Mouse (Mus musculus): ENCODE results near the gene Ifrd1.
"Not testable (repeated sequence)": the region's sequence is repeated elsewhere in the genome, so short reads cannot be mapped to it uniquely, and the experiment has no call there.

Ifrd1 gene

DNA sequence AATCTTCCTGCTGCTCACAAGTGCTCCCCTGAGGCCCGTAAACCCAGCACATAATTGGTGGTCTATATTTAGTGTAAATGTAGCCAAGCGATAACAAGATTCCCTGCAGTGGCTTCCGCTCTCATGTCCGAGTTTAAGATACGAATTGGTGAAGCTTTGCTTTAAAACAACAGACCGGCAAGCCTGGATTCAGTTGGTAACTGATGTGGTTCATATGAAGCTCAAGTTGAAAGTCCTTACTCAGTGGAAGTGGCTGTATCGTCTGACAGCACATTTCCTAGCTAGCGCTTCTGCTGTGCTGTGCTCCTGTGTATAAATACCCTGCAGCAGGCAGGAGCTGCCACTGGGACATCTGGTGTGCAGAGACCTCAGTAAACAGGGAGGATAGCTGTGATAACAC lies 49.0 kb downstream of the Ifrd1 start, which contains the start of gene Lsmem1:
Lsmem1 (minus strand) TSS at position 189 of the 400 bp plus-strand sequence.
- no peak for DNase-seq (ENCODE audit: low read depth)

DNA sequence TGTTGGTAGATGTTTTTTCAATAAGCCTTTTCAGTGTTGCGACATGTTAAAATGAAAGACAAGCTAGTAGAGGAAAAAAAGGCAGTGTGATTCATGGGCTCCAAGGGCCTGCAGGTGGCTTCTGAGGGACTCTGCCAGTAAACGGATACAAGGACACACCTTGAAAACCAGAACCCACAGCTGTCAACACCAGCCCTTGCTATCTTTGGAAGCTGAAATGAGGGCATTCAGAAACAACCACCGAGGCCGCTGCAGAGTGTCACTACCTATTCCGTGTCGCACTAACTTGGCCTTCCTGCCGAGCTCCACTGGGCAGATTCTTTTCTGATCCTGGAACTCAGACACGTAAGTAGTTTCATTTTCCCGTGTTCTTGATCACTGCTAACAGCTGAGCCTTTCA lies 49.9 kb downstream of the Ifrd1 start:
- no peak for DNase-seq (ENCODE audit: low read depth)

DNA sequence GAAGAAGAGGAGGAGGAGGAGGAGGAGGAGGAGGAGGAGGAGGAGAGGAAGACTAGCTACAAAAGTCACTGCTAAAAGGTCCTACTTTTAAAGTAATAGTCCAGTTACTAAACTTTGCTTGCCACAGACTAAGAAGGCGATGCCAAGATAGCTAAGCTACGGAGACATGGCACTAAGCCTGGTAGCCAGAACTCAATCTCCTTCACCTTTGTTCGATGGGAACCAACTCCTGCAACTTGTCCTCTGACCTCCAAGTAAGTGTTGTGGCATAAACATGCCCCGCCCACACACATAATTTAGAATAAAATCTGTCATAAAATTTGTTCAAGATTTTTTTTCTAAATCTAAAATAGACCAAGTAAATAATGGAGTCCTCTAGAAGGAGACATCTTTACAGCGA lies 50.3 kb downstream of the Ifrd1 start:
- no peak for DNase-seq (ENCODE audit: low read depth)

DNA sequence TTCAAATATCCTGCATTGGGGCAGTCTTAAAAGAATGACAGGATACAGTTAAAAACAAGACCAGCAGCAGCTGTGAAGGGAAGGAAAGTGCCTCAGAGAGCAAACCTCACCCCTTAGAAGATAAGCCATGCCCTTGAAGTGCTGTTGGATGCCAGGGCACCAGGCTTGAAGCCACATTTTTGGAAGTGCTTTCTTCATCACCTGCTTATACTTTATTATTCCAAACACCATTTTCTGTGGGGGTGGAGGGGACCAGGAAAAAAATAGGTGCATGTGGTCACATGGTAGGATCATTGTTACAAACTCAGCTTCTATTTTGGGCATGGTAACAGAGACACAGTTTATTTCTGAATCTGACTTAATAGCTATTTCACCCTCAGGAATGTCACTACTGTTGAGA lies 50.8 kb downstream of the Ifrd1 start:
- DNase-seq (ENCODE audit: low read depth), result no peak

DNA sequence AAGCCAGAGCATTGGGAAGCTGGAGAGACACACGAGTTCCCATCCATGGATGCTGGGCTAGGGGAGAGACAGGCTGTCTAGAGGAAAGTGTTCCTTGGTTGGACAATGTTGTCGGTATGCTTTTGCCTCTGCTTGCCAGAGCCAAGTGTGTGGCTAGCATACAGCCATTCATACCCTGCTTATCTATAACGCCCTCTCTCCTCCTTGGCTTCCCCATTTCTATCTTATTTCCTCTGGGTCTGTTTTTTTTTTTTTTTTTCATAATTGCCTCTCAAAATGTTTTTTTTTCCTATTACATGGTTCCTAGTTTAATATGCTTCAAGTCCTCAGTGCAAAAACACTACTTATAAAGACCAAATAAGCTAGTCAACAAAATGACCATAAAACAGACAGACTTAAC lies 62.8 kb downstream of the Ifrd1 start:
- no peak for DNase-seq (ENCODE audit: low read depth)

DNA sequence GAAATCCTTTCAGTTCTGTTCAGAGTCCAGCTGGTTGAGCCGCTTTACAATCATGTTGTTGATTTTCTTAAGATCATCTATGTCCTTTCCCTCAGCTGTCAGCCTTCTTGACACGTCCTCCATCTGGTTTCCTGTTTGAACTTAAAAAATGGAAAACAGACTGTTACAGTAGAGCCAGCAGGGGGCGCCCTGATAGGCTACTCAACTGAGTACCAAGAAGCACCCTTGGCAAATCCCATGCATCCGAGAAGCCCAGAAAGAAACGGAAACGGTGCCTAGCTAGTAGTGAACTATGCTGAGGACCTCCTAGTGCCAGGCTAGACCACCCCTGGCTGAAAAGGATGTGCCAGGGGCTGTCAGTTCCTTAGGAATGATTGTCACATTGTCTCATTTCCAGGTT lies 71.2 kb downstream of the Ifrd1 start:
- no peak for DNase-seq (ENCODE audit: low read depth)

DNA sequence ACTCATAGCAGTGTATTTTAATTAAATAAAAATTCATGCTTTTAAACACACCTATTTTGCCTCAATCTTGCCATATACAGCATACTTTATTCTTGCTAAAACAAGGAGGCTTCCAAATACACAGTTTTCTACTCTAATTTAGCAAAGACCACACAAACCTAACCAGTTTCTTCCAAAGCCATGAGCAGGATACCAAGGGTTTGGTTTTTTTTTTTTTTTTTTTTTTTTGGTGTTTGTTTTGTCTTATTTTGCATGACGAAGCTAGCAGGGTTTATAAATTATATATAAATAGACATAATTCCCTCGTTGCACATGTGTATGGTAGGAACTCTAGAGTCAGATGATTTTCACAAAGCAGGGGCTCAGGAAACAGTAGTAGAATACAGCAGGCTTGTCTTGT lies 72.1 kb downstream of the Ifrd1 start:
- no peak for DNase-seq (ENCODE audit: low read depth)

DNA sequence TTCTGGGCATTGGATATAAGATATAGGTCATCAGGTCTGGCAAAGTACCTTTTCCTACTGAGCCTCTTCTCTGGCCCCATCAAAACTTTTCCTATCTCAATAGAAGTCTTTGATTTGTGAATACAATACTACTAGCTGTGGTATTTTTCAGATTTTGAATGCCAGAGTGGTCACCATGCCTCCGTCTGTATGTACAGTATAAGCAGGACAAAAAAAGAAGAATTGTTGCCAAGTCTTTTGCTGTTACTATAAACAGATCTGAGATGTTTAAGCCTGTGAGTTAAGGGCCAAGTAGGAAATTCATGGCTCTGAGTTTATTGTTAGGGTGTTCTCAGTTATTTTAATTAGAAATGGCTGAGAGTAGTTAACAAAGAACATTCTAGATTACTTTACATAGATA lies 73.1 kb downstream of the Ifrd1 start:
- DNase-seq (ENCODE audit: low read depth), result not testable (repeated sequence)

DNA sequence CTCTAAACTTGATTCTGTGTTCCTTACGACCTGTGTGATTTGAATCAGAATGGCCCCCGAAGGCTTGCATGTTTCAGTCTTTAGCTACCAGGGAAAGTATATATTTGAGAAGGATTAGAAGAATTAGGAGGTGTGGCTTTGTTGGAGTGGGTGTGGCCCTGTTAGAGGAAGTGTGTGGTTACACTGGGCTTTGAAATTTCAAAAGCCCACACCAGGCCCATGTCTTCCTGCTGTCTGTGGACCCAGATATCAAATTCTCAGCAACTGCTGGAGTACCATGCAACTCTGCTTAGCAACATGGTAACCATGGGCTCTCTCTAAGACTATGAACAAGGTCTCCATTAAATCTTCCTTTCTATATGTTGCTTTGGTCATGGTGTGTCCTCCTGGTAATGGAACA lies 76.7 kb downstream of the Ifrd1 start:
- no peak for DNase-seq (ENCODE audit: low read depth)

DNA sequence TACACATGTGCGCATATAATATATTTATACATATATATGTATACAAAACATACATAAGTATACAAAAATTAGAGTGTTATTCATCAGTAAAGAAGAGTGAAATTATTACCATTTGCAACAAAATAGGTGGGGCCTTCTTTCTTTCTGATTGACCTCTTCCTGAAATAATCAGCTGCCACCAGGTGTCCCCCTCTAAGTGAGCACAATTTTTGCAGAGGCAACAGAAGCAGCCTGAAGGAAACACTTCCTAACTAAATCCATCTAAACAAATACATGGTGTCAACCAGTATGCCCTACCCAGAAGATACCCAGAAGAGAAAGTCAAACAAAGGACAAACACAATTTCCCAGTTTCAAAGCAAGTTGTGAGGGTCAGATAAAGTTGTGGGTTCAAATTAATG lies 78.6 kb downstream of the Ifrd1 start:
- no peak for DNase-seq (ENCODE audit: low read depth)

DNA sequence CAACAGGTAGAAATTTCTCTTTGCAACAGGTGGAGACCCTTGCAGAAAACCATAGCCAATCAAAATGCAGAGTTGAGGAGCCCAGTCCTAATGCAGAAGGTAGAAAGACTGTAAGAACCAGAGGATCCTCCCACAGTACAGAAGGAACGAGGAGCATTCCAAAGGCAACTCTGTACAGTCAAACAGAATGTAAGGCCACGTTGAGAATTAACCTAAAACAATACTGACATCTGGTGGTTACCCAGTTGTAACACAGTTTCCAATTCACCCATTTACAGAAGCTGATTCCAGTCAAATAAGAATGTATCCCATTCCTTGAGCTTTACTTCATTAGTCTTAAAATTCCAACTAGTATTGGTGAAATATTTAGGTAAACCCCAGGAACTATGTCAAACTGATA lies 83.7 kb downstream of the Ifrd1 start:
- DNase-seq (ENCODE audit: low read depth), result no peak

DNA sequence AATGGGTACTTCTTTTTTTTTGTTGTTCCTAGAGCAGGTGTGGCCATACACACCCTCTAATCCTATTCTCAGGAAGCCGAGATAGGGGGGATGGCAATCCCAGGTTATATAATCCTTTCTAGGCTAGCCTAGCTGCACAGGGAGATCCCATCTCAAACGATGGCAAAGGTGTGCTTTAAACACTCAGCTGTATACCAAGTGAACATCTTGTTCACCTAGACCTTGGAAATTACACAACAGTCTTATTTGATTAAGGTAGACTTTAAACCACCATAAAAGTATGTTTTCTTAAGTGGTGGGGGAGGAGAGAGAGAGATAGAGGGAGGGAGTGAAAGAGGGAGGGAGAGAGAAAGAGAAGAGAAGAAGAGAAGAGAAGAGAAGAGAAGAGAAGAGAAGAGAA lies 87.5 kb downstream of the Ifrd1 start:
- DNase-seq (ENCODE audit: low read depth), result no peak

DNA sequence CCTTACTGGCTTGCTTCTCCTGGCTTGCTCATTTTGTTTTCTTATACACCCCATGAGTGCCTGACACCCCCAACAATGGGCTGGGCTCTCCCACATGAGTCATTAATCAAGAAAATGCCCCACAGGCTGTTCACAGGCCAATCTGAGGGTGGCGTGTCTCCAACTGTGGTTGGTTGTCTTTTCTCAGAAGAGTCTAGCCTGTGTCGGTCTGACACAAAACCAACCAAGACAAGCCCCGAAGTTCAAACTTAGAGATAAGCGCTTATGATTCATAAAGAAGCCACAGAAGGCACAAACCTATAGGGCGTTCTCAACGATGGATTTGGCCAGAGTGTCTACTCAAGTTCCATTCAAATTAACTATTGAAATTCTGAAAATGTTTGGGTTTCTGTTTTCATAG lies 94.1 kb downstream of the Ifrd1 start:
- no peak for DNase-seq (ENCODE audit: low read depth)

DNA sequence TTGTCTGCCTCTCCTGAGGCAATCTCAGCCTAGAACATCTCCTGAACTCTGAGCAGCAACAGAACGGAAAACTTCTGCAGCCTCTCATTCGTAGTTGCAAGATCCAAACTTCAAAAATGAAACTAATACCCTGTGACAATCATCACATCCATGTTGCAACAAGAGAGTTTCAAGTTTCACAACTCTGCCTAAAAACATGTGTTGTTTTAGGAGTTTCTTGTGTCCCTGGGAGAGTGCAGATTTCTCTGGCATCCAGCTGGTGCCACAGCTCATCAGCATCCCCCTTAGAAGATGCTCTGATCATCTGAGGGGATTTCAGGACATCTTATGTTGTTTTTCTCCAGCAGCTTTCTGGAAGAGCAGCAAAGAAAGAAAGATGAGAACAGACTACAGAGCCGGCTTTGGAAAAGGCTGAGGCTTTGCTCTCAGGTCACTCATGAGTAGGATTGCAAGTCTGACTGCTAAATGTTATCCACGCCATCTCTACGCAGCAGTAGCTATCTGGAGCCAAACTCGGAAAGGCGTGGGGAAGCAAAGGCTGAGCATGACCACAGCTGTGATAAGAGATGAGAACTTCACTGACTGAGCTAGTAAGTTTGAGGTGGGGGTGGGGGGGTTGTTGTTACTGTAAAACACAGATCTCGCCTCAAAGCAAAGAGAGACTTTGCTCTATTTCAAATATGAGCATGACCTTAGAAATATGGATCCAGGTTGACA lies 95.8 kb downstream of the Ifrd1 start:
- DNase-seq (ENCODE audit: low read depth), result no peak
